Comparison of ENCODE assay signal across 28 mouse cellular contexts in genomic region chrX:109132463-109132862, GRCm38 (mm10). TPM values are rescaled to one million over a fixed set of nuclear protein-coding genes. Genes with fewer than 3 reads are reported as not detected.
DNase-seq lines count a peak whose midpoint lies in the region; ATAC-seq and TF ChIP-seq lines count a peak whose summit lies in the region.
"Had no signal": no experiment of that assay in that cellular context is flagged by ENCODE, and none has a peak within 500 bp of the region (broad histone marks: within the 10 kb centered on the region; RNA-seq: fewer than 3 reads in every experiment).

No protein-coding gene starts in this region.

- peak; percentile 63 for DNase-seq in lung, embryonic 14.5 days
- no peak for DNase-seq in lung, postnatal 36 days
- DNase-seq in lung, postnatal 4 days, result no peak
- DNase-seq in midbrain, embryonic 14.5 days, result no peak
- DNase-seq in cerebellum, postnatal 10 days, result no peak
- DNase-seq: adrenal gland, adult 2 months; adrenal gland, postnatal 10 days; adrenal gland, postnatal 25 days; B cell, adult 2 months; cerebellum, adult 11-12 months; cerebellum, adult 2 months; cerebellum, adult 9-10 months; cerebellum, postnatal 14 days; cerebellum, postnatal 36 days; embryo, embryonic 11 days; forebrain, postnatal 0 days had no signal

- H3K9me3 ChIP-seq in lung, embryonic 14.5 days (ENCODE audit: low read depth, low read length), result no peaks in the 10 kb centered on the region
- H3K9me3 ChIP-seq in lung, embryonic 16.5 days (ENCODE audit: control insufficient read depth, low read length), result no peaks in the 10 kb centered on the region
- no peaks in the 10 kb centered on the region for H3K9me3 ChIP-seq in midbrain, embryonic 13.5 days
- H3K9me3 ChIP-seq in midbrain, embryonic 14.5 days (ENCODE audit: control insufficient read depth, low read length), result no peaks in the 10 kb centered on the region
- H3K9me3 ChIP-seq: embryonic facial prominence, embryonic 13.5 days; embryonic facial prominence, embryonic 15.5 days; forebrain, embryonic 13.5 days; forebrain, embryonic 15.5 days; G1E had no signal

- H3K4me1 ChIP-seq in lung, embryonic 14.5 days (ENCODE audit: insufficient read depth), result 0 out of 2 replicates have a peak, but pooled peaks cover 4% of the 10 kb centered on the region
- H3K4me1 ChIP-seq in lung, embryonic 16.5 days (replicated peaks; ENCODE audit: control insufficient read depth, insufficient read depth, low read length), result no peaks in the 10 kb centered on the region
- 0 out of 2 replicates have a peak, but pooled peaks cover 3% of the 10 kb centered on the region for H3K4me1 ChIP-seq in midbrain, embryonic 13.5 days (replicated peaks)
- no peaks in the 10 kb centered on the region for H3K4me1 ChIP-seq in midbrain, embryonic 14.5 days (ENCODE audit: control insufficient read depth, insufficient read depth, low read length)
- H3K4me1 ChIP-seq in embryonic fibroblast, embryonic 13.5 days (ENCODE audit: control insufficient read depth, insufficient read depth, low read length), result peaks cover 7% of the 10 kb centered on the region
- H3K4me1 ChIP-seq: embryonic facial prominence, embryonic 13.5 days; embryonic facial prominence, embryonic 15.5 days; forebrain, embryonic 13.5 days; forebrain, embryonic 15.5 days had no signal

- 33% methylated on average over 1 of the region's 1 CpGs for WGBS in lung, embryonic 14.5 days
- 50% methylated on average over 1 of the region's 1 CpGs for WGBS in lung, embryonic 16.5 days
- WGBS in midbrain, embryonic 13.5 days, result 68% methylated on average over 1 of the region's 1 CpGs
- WGBS in midbrain, embryonic 14.5 days, result 76% methylated on average over 1 of the region's 1 CpGs

- peak overlapping the region; percentile 81 for H3K27ac ChIP-seq in lung, embryonic 14.5 days (ENCODE audit: low read depth)
- peak overlapping the region; percentile 74 for H3K27ac ChIP-seq in lung, embryonic 16.5 days (ENCODE audit: low read length)
- H3K27ac ChIP-seq in midbrain, embryonic 13.5 days, result 0 out of 2 replicates have a peak overlapping the region, but pooled peaks have one; percentile 19
- no peak overlapping the region for H3K27ac ChIP-seq in midbrain, embryonic 14.5 days (replicated peaks; ENCODE audit: low read depth, low read length)
- H3K27ac ChIP-seq in embryonic fibroblast, embryonic 13.5 days (ENCODE audit: insufficient read depth, low read length), result peak overlapping the region; percentile 83
- H3K27ac ChIP-seq: embryonic facial prominence, embryonic 13.5 days; embryonic facial prominence, embryonic 15.5 days; forebrain, embryonic 13.5 days; forebrain, embryonic 15.5 days had no signal

- no peaks in the 10 kb centered on the region for H3K36me3 ChIP-seq in lung, embryonic 14.5 days (ENCODE audit: insufficient read depth)
- no peaks in the 10 kb centered on the region for H3K36me3 ChIP-seq in lung, embryonic 16.5 days (ENCODE audit: control insufficient read depth, insufficient read depth, low read length)
- no peaks in the 10 kb centered on the region for H3K36me3 ChIP-seq in midbrain, embryonic 13.5 days
- H3K36me3 ChIP-seq in midbrain, embryonic 14.5 days (ENCODE audit: control insufficient read depth, insufficient read depth, low read length), result no peaks in the 10 kb centered on the region
- H3K36me3 ChIP-seq: embryonic facial prominence, embryonic 13.5 days; embryonic facial prominence, embryonic 15.5 days; forebrain, embryonic 15.5 days; G1E had no signal

- TF ChIP-seq CTCF in lung, embryonic 14.5 days (IDR thresholded peaks at IDR 0.05; ENCODE audit: low read depth), result no peak
- no peak for TF ChIP-seq CTCF in embryonic fibroblast, embryonic 13.5 days (IDR thresholded peaks at IDR 0.05; ENCODE audit: borderline replicate concordance, insufficient read depth, low read length)

- TF ChIP-seq POLR2A in embryonic fibroblast, embryonic 13.5 days (IDR thresholded peaks at IDR 0.05; ENCODE audit: low read depth, low read length), result no peak

- peak; percentile 43; the same call in 1 of the 2 replicates for ATAC-seq in lung, embryonic 14.5 days (ENCODE audit: insufficient read depth)
- ATAC-seq in lung, embryonic 16.5 days (ENCODE audit: low read depth), result peak; percentile 75
- ATAC-seq in midbrain, embryonic 13.5 days, result no peak
- no peak for ATAC-seq in midbrain, embryonic 14.5 days (ENCODE audit: low FRiP score, low TSS enrichment)
- ATAC-seq: activated CD4-positive, CD25-positive, alpha-beta regulatory T cell, adult 4 months; CD4-positive, CD25-positive, alpha-beta regulatory T cell, adult 4 months; forebrain, embryonic 13.5 days; forebrain, embryonic 15.5 days; forebrain, postnatal 0 days; Patski had no signal

- no peak overlapping the region for H3K4me2 ChIP-seq in lung, embryonic 14.5 days
- no peak overlapping the region for H3K4me2 ChIP-seq in lung, embryonic 16.5 days (ENCODE audit: low read depth, low read length)
- no peak overlapping the region for H3K4me2 ChIP-seq in midbrain, embryonic 13.5 days (replicated peaks)
- no peak overlapping the region for H3K4me2 ChIP-seq in midbrain, embryonic 14.5 days (ENCODE audit: low read length)
- H3K4me2 ChIP-seq: embryonic facial prominence, embryonic 13.5 days; embryonic facial prominence, embryonic 15.5 days; forebrain, embryonic 13.5 days; forebrain, embryonic 15.5 days had no signal

- no peak overlapping the region for H3K9ac ChIP-seq in lung, embryonic 14.5 days
- H3K9ac ChIP-seq in lung, embryonic 16.5 days (ENCODE audit: low read length), result no peak overlapping the region
- no peak overlapping the region for H3K9ac ChIP-seq in midbrain, embryonic 13.5 days (replicated peaks)
- H3K9ac ChIP-seq in midbrain, embryonic 14.5 days (replicated peaks; ENCODE audit: low read length), result no peak overlapping the region
- H3K9ac ChIP-seq: embryonic facial prominence, embryonic 13.5 days; embryonic facial prominence, embryonic 15.5 days; forebrain, embryonic 13.5 days; forebrain, embryonic 15.5 days; forebrain, postnatal 0 days had no signal

- H3K27me3 ChIP-seq in lung, embryonic 14.5 days (ENCODE audit: insufficient read depth, low read length), result no peaks in the 10 kb centered on the region
- no peaks in the 10 kb centered on the region for H3K27me3 ChIP-seq in lung, embryonic 16.5 days (ENCODE audit: control insufficient read depth, insufficient read depth, low read depth, low read length)
- H3K27me3 ChIP-seq in midbrain, embryonic 13.5 days, result no peaks in the 10 kb centered on the region
- H3K27me3 ChIP-seq in midbrain, embryonic 14.5 days (ENCODE audit: control insufficient read depth, insufficient read depth, low read length), result no peaks in the 10 kb centered on the region
- H3K27me3 ChIP-seq: CH12.LX; embryonic facial prominence, embryonic 13.5 days; embryonic facial prominence, embryonic 15.5 days; forebrain, embryonic 13.5 days; forebrain, embryonic 15.5 days had no signal

- no peak overlapping the region for H3K4me3 ChIP-seq in lung, embryonic 14.5 days (ENCODE audit: low read depth, low read length)
- H3K4me3 ChIP-seq in lung, embryonic 16.5 days (ENCODE audit: low read length), result no peak overlapping the region
- H3K4me3 ChIP-seq in midbrain, embryonic 13.5 days (replicated peaks), result no peak overlapping the region
- H3K4me3 ChIP-seq in midbrain, embryonic 14.5 days (replicated peaks; ENCODE audit: low read depth, low read length), result no peak overlapping the region
- H3K4me3 ChIP-seq in embryonic fibroblast, embryonic 13.5 days (ENCODE audit: insufficient read depth, low read length), result no peak overlapping the region
- H3K4me3 ChIP-seq: embryonic facial prominence, embryonic 13.5 days; embryonic facial prominence, embryonic 15.5 days; forebrain, embryonic 13.5 days; forebrain, embryonic 15.5 days had no signal

RNA-seq across cellular contexts. Expression of gene Sh3bgrl, which starts 37.3 kb away (rescaled TPM):
- polyA plus RNA-seq in lung, embryonic 14.5 days (2014; fragmentation: Nextera tagmentation; extraction: Ambion mirVana), result 213 TPM in 2 replicates
- 249 and 265 TPM in 2 replicates for polyA plus RNA-seq in lung, embryonic 16.5 days (2015; fragmentation: Nextera tagmentation; extraction: Ambion mirVana)
- 210 and 247 TPM in 2 replicates for polyA plus RNA-seq in midbrain, embryonic 13.5 days (2015; fragmentation: Nextera tagmentation; extraction: Ambion mirVana)
- polyA plus RNA-seq in midbrain, embryonic 14.5 days (2014; fragmentation: Nextera tagmentation; extraction: Ambion mirVana), result 180 and 198 TPM in 2 replicates
- polyA plus RNA-seq in embryonic fibroblast, embryonic 13.5 days (2011; ENCODE audit: insufficient read length, low read depth, missing spikeins), result 332 and 399 TPM in 2 replicates

Comparison
In these comparisons a context has a peak if more than half of its experiments do, and no peak if none do; other contexts are left out.
1. ATAC-seq: peak in lung, embryonic 14.5 days (single experiment) and lung, embryonic 16.5 days (single experiment); none in midbrain, embryonic 13.5 days (single experiment) and midbrain, embryonic 14.5 days (single experiment).